Mouse (Mus musculus): ENCODE results near the gene Rsph6a.

- TF ChIP-seq POLR2A (IDR thresholded peaks at IDR 0.05; ENCODE audit: borderline replicate concordance, low read depth, low read length) (no peak), CTCF (IDR thresholded peaks at IDR 0.05; ENCODE audit: low read depth, low read length) (no peak)
Measured at GRCm38 (mm10) chr7:19077761-19078160, 23.3 kb downstream of the Rsph6a start.
